Mouse (Mus musculus): ENCODE measurements around the gene Clps. TPM values are rescaled to one million over a fixed set of nuclear protein-coding genes. Genes with fewer than 3 reads are reported as not detected.
A peak's percentile ranks its signal among the peaks of the same experiment; 100 is the strongest.

Gene Clps
- polyA plus RNA-seq, 1 experiment from 2014 or later, result not detected

DNA sequence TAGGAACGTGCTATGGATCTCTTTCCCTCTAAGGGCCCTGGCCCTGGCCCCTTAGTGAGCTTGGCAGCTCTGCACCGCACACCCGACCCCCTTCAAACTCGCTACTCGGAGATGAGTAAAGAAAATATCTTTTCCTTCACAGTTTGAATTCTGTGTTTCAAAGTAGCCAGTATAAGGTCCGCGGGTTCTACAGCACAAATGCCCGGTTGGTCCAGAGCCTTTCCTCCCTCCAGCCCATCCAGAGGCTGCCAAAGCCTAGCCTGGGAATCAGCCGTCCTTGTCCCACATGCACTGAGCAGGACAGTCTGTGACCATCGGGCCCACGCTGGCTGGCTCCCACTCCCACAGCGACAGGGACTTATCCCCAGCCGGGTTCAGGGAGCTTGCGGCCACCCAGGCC is 11.5 kb downstream of the Clps start, which contains the start of gene Clpsl2:
Clpsl2 (plus strand) TSS at position 301 of the 400 bp plus-strand sequence.
- H3K27ac ChIP-seq, result no peak within 1 kb of the TSS
- H3K4me3 ChIP-seq, result no peak within 1 kb of the TSS
- peaks cover 18% of the 10 kb centered on the region for H3K4me1 ChIP-seq
- no peaks in the 10 kb centered on the region for H3K27me3 ChIP-seq
- H3K9ac ChIP-seq, result no peak within 1 kb of the TSS
- ATAC-seq (ENCODE audit: insufficient number of reproducible peaks, insufficient read depth, low FRiP score, low TSS enrichment), result no peak
- H3K9me3 ChIP-seq, result no peaks in the 10 kb centered on the region
- H3K36me3 ChIP-seq, result no peaks in the 10 kb centered on the region
- 75% methylated on average over 14 of the region's 14 CpGs for WGBS
- H3K4me2 ChIP-seq (replicated peaks), result no peak within 1 kb of the TSS

- ATAC-seq (ENCODE audit: insufficient number of reproducible peaks, insufficient read depth, low FRiP score, low TSS enrichment), result no peak
- WGBS, result 69% methylated on average over 11 of the region's 11 CpGs
- no peak overlapping the region for H3K9ac ChIP-seq
- peaks cover 12% of the 10 kb centered on the region for H3K4me1 ChIP-seq
- H3K27me3 ChIP-seq, result no peaks in the 10 kb centered on the region
- no peaks in the 10 kb centered on the region for H3K36me3 ChIP-seq
- no peaks in the 10 kb centered on the region for H3K9me3 ChIP-seq
- no peak overlapping the region for H3K4me2 ChIP-seq (replicated peaks)
- no peak overlapping the region for H3K4me3 ChIP-seq
- H3K27ac ChIP-seq, result no peak overlapping the region
Observed at GRCm38 (mm10) chr17:28548550-28548949, 12.0 kb downstream of the Clps start.

- Histone ChIP-seq H3K9me3 (0 out of 2 replicates have a peak, but pooled peaks cover under 1% of the 10 kb centered on the region), H3K4me1 (no peaks in the 10 kb centered on the region), H3K9ac (no peak overlapping the region), H3K36me3 (no peaks in the 10 kb centered on the region), H3K4me2 (replicated peaks) (no peak overlapping the region), H3K27me3 (no peaks in the 10 kb centered on the region), H3K4me3 (no peak overlapping the region), H3K27ac (no peak overlapping the region)
- 94% methylated on average over 1 of the region's 1 CpGs for WGBS
- ATAC-seq (ENCODE audit: insufficient number of reproducible peaks, insufficient read depth, low FRiP score, low TSS enrichment), result no peak
Observed at GRCm38 (mm10) chr17:28546925-28547324, 13.6 kb downstream of the Clps start.

DNA sequence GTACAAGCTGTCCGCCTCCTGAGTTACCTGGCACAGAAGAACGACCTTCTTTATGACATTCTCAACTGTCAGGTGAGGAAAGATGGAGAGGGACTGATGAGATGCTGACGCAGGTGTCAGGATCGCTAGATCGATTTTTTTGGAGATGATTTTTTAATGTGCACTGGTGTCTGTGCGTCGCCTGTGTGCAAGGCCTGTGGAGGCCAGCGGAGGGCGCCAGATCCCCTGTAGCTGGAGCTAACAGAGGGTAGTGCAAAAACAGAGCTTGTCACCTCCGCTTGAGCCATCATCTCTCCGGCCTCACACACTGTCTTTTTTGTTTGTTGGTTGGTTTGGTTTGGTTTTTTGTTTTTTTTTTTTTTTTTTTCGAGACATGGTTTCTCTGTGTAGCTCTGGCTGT is 22.7 kb downstream of the Clps start:
- Histone ChIP-seq H3K36me3 (no peaks in the 10 kb centered on the region), H3K9me3 (peaks cover 16% of the 10 kb centered on the region; the same call in 1 of the 2 replicates), H3K4me3 (no peak overlapping the region), H3K27me3 (no peaks in the 10 kb centered on the region; the same call in 1 of the 2 replicates), H3K9ac (no peak overlapping the region), H3K27ac (no peak overlapping the region), H3K4me1 (no peaks in the 10 kb centered on the region), H3K4me2 (replicated peaks) (no peak overlapping the region)
- WGBS, result 49% methylated on average over 12 of the region's 12 CpGs
- ATAC-seq (ENCODE audit: insufficient number of reproducible peaks, insufficient read depth, low FRiP score, low TSS enrichment), result no peak

DNA sequence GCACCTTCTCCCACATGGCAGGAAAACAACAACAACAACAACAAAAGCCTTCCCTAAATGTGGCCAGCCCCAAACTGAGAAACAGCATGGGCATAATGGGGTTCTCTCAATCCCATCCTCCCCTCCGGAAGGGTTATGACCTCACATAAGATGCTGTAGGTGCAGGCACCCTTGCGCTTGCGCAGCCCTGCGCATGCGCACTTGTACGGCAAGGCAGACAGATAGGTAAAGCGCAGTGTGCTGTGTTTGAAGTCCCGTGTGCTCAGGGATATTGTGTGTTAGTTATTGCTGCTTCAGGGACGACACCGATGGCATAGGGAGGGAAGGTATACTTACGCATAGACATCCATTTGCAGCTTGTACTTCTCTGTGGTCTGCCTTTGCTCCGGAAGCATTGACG is 27.2 kb downstream of the Clps start:
- H3K36me3 ChIP-seq, result no peaks in the 10 kb centered on the region
- no peak overlapping the region for H3K4me2 ChIP-seq (replicated peaks)
- peaks cover 3% of the 10 kb centered on the region for H3K27me3 ChIP-seq
- H3K9ac ChIP-seq, result no peak overlapping the region
- ATAC-seq (ENCODE audit: insufficient number of reproducible peaks, insufficient read depth, low FRiP score, low TSS enrichment), result no peak
- H3K27ac ChIP-seq, result no peak overlapping the region
- no peaks in the 10 kb centered on the region; the same call in 1 of the 2 replicates for H3K4me1 ChIP-seq
- H3K9me3 ChIP-seq, result no peaks in the 10 kb centered on the region
- H3K4me3 ChIP-seq, result no peak overlapping the region
- 94% methylated on average over 13 of the region's 13 CpGs for WGBS

- no peak overlapping the region for H3K27ac ChIP-seq
- H3K36me3 ChIP-seq, result no peaks in the 10 kb centered on the region
- H3K9ac ChIP-seq, result no peak overlapping the region
- H3K4me3 ChIP-seq, result no peak overlapping the region
- no peak overlapping the region for H3K4me2 ChIP-seq (replicated peaks)
- no peaks in the 10 kb centered on the region for H3K9me3 ChIP-seq
- peaks cover 3% of the 10 kb centered on the region for H3K4me1 ChIP-seq
- no peak for ATAC-seq (ENCODE audit: insufficient number of reproducible peaks, insufficient read depth, low FRiP score, low TSS enrichment)
- H3K27me3 ChIP-seq, result peaks cover 3% of the 10 kb centered on the region
- 80% methylated on average over 7 of the region's 7 CpGs for WGBS
Observed at GRCm38 (mm10) chr17:28532557-28532956, 28.0 kb downstream of the Clps start.

DNA sequence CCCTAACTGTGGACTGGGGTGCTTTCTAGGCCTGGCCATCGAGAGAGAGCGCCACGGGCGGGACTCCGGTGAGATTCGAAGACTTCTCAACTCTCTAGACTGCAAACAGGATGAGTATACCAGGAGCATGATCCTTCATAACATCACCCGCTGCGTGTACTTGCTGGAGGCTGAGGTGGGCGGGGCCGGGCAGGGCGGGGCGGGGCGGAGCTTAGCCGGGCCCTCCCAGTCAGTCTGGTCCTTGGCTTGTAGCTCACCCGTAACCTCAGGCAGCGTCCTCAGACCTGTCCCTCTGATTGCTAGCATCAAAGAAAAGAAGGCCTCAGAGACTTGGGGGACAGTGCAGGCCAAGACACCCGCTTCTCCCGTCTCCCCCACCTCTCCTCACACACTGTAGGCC is 28.6 kb downstream of the Clps start:
- Histone ChIP-seq H3K9ac (no peak overlapping the region), H3K27ac (no peak overlapping the region), H3K4me1 (peaks cover 6% of the 10 kb centered on the region), H3K36me3 (no peaks in the 10 kb centered on the region), H3K9me3 (no peaks in the 10 kb centered on the region), H3K4me2 (replicated peaks) (peak overlapping the region; percentile 33), H3K27me3 (peaks cover 3% of the 10 kb centered on the region; the same call in 1 of the 2 replicates), H3K4me3 (no peak overlapping the region)
- no peak for ATAC-seq (ENCODE audit: insufficient number of reproducible peaks, insufficient read depth, low FRiP score, low TSS enrichment)
- WGBS, result 12% methylated on average over 18 of the region's 18 CpGs

DNA sequence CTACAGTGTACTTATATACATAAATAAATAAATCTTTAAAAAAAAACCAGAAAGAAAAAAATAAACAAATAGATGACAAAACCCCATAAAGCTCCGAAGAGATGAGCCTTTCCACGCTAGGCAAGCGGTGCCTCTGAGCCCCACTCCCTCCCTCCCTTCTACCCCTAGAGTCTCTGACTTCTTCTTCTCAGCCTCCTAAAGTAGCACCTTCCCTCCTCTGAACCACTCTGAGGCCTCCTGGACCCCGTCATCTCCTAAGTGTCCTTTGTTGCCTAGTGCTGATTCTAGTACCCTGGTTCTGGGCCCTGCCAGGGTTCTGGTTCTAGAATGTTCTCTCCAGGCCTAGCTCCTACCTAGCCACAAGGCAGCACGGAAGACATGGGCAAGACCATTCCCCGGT is 30.1 kb downstream of the Clps start, which contains the start of gene Armc12:
Armc12 (plus strand) TSS at position 301 of the 400 bp plus-strand sequence.
- no peaks in the 10 kb centered on the region for H3K9me3 ChIP-seq
- no peak within 1 kb of the TSS for H3K4me3 ChIP-seq
- 83% methylated on average over 6 of the region's 6 CpGs for WGBS
- peaks cover 6% of the 10 kb centered on the region for H3K4me1 ChIP-seq
- H3K36me3 ChIP-seq, result no peaks in the 10 kb centered on the region
- peak within 1 kb of the TSS; percentile 33; the same call in 1 of the 2 replicates for H3K4me2 ChIP-seq (replicated peaks)
- no peak within 1 kb of the TSS for H3K9ac ChIP-seq
- peaks cover 3% of the 10 kb centered on the region; the same call in 1 of the 2 replicates for H3K27me3 ChIP-seq
- ATAC-seq (ENCODE audit: insufficient number of reproducible peaks, insufficient read depth, low FRiP score, low TSS enrichment), result no peak
- H3K27ac ChIP-seq, result no peak within 1 kb of the TSS

DNA sequence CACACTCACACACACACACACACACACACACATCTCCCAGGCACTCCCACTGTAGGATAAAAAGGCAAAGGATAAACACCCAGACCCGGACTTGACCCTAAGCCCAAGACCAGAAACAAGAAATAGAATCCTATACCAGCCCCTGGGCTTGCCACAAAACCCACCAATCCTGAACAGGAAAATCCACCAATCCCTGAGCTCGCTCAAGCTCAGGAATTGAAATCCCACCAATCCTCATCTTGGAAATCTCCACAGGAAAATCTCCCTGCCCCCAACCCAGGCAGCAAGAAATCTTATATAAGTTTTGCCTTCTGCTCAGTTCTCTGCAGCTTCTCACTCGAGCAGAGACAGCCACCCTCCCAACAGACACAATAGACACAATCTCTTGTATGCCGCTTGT is 31.4 kb downstream of the Clps start:
- Histone ChIP-seq H3K4me1 (peaks cover 6% of the 10 kb centered on the region), H3K36me3 (no peaks in the 10 kb centered on the region), H3K4me3 (no peak overlapping the region), H3K4me2 (replicated peaks) (no peak overlapping the region), H3K27me3 (peaks cover 3% of the 10 kb centered on the region; the same call in 1 of the 2 replicates), H3K9me3 (no peaks in the 10 kb centered on the region), H3K9ac (no peak overlapping the region), H3K27ac (no peak overlapping the region)
- no peak for ATAC-seq (ENCODE audit: insufficient number of reproducible peaks, insufficient read depth, low FRiP score, low TSS enrichment)
- 66% methylated on average over 4 of the region's 4 CpGs for WGBS

GRCm38 (mm10) chr17:28528043-28528351 is 32.6 kb downstream of the Clps start:
- no peak overlapping the region for H3K4me3 ChIP-seq
- 3% methylated on average over 6 of the region's 6 CpGs for WGBS
- ATAC-seq (ENCODE audit: insufficient number of reproducible peaks, insufficient read depth, low FRiP score, low TSS enrichment), result no peak
- H3K9ac ChIP-seq, result no peak overlapping the region
- peaks cover 6% of the 10 kb centered on the region for H3K4me1 ChIP-seq
- H3K9me3 ChIP-seq, result no peaks in the 10 kb centered on the region
- H3K36me3 ChIP-seq, result no peaks in the 10 kb centered on the region
- peaks cover 3% of the 10 kb centered on the region; the same call in 1 of the 2 replicates for H3K27me3 ChIP-seq
- peak overlapping the region; percentile 26; the same call in 1 of the 2 replicates for H3K4me2 ChIP-seq (replicated peaks)
- no peak overlapping the region for H3K27ac ChIP-seq

DNA sequence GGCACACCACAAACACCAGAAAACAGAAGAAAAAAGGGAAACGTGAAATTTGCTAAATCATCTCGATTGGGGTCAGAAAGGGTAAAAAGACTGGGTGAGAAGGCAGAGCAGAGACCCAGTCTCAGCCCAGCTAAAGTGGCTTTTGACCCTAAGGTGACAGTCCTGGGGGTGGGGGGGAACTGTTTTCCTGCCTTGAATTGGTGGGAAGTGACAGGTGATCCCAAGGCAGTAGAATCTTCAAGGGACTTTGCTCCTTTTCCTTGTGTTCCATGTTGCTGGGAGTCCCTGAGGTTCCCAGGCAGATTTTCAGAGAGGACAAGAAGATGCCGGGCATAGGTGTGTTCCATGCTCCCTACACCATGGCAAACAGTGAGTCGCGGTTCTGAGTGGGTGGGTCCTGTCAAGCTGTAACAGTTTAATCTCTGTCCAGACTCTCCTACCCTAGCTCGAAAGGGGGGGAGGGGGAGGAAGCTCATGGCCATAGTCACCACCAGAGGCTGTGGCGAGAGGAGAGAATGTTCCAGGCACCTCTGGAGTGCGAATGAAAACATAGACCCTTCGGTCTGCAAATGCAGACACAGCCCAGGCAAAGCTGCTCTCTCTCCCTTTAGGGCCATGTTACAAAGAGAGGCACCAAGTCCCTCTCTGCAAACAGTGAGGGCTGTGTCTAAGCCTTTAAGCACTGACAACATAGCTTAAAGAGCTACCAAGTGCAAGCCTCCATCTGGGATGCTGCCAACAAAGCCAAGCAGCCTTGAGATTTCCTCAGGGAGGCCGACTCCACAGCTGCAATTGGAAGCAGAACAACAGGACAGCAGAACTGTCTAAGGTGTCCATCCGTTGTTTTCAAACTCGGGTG is 33.2 kb downstream of the Clps start:
- Histone ChIP-seq H3K4me3 (no peak overlapping the region), H3K4me1 (peaks cover 7% of the 10 kb centered on the region), H3K9me3 (no peaks in the 10 kb centered on the region), H3K9ac (no peak overlapping the region), H3K27me3 (peaks cover 3% of the 10 kb centered on the region; the same call in 1 of the 2 replicates), H3K4me2 (replicated peaks) (peak overlapping the region; percentile 26; the same call in 1 of the 2 replicates), H3K27ac (peak overlapping the region; percentile 59; the same call in 1 of the 2 replicates), H3K36me3 (no peaks in the 10 kb centered on the region)
- no peak for ATAC-seq (ENCODE audit: insufficient number of reproducible peaks, insufficient read depth, low FRiP score, low TSS enrichment)
- whole genome bisulfite sequencing, result 38% methylated on average over 12 of the region's 12 CpGs

- no peak overlapping the region for H3K4me3 ChIP-seq
- H3K4me1 ChIP-seq, result peaks cover 15% of the 10 kb centered on the region
- peaks cover 7% of the 10 kb centered on the region; the same call in 1 of the 2 replicates for H3K27me3 ChIP-seq
- 73% methylated on average over 4 of the region's 4 CpGs for WGBS
- no peaks in the 10 kb centered on the region for H3K9me3 ChIP-seq
- H3K4me2 ChIP-seq (replicated peaks), result no peak overlapping the region
- H3K27ac ChIP-seq, result no peak overlapping the region
- H3K36me3 ChIP-seq, result no peaks in the 10 kb centered on the region
- no peak for ATAC-seq (ENCODE audit: insufficient number of reproducible peaks, insufficient read depth, low FRiP score, low TSS enrichment)
- no peak overlapping the region for H3K9ac ChIP-seq
Observed at GRCm38 (mm10) chr17:28524831-28525430, 35.6 kb downstream of the Clps start.
